Mouse (Mus musculus) stomach, embryonic 15.5 days (tissue): ENCODE measurements around the gene Pard3. TPM values are rescaled to one million over a fixed set of nuclear protein-coding genes. Genes with fewer than 3 reads are reported as not detected.

Experiments used
- ATAC-seq: fragments of 200-750 bp; cut with Nextera tagmentation; 2 replicates; pipeline ENCODE4 v1.8.0; 2017; ENCODE audit warnings: low read depth, moderate number of reproducible peaks, moderate TSS enrichment; ENCODE audit not compliant: insufficient read depth, low FRiP score
- H3K27ac ChIP-seq: fragments of 300-500 bp; sonication (generic); 2 replicates; pipeline ENCODE4 v1.5.1; 2015; ENCODE audit warnings: mild to moderate bottlenecking, inconsistent platforms
- H3K27me3 ChIP-seq: fragments of 300-500 bp; sonication (generic); replicated peaks from 2 replicates; pipeline ENCODE4 v1.6.1; 2015; ENCODE audit warnings: inconsistent platforms
- H3K36me3 ChIP-seq: fragments of 300-500 bp; sonication (generic); 2 replicates; pipeline ENCODE4 v1.6.1; 2015; ENCODE audit warnings: inconsistent platforms
- H3K4me1 ChIP-seq: fragments of 300-500 bp; sonication (generic); 2 replicates; pipeline ENCODE4 v1.6.1; 2015; ENCODE audit warnings: inconsistent platforms
- H3K4me2 ChIP-seq: fragments of 300-500 bp; sonication (generic); 2 replicates; pipeline ENCODE4 v1.6.1; 2015; ENCODE audit warnings: mild to moderate bottlenecking, inconsistent platforms
- H3K4me3 ChIP-seq: fragments of 300-500 bp; sonication (generic); replicated peaks from 2 replicates; pipeline ENCODE4 v1.5.1; 2015; ENCODE audit warnings: inconsistent platforms
- H3K9ac ChIP-seq: fragments of 300-500 bp; sonication (generic); 2 replicates; pipeline ENCODE4 v1.6.1; 2015; ENCODE audit warnings: inconsistent platforms
- H3K9me3 ChIP-seq: fragments of 300-500 bp; sonication (generic); 2 replicates; pipeline ENCODE4 v1.6.1; 2016; ENCODE audit warnings: inconsistent platforms
- WGBS: fragments of 180-500 bp; shearing (Covaris S2); methylation state at CpG from one replicate; pipeline ENCODE4 v1.1.7; 2015; 5-methylcytosine and 5-hydroxymethylcytosine counted together
- polyA plus RNA-seq: library from polyadenylated mRNA; unstranded; fragments of >200 nt; fragmentation: Nextera tagmentation; extraction: Ambion mirVana; gene quantifications from 2 replicates; pipeline ENCODE4 v1.2.1, GENCODE M21; 2015

Gene Pard3
- polyA plus RNA-seq, 1 experiment from 2014 or later: 28.3 TPM

GRCm38 (mm10) chr8:127540273-127540672 lies 476.6 kb downstream of the Pard3 start:
- H3K27ac ChIP-seq: no peak overlapping the region
- no peak for ATAC-seq

GRCm38 (mm10) chr8:127542162-127542561 lies 478.5 kb downstream of the Pard3 start:
- ATAC-seq: no peak
- WGBS: 77% methylated on average over 2 of the region's 2 CpGs
- H3K4me1 ChIP-seq: no peaks in the 10 kb centered on the region
- H3K4me3 ChIP-seq: no peak overlapping the region
- H3K27me3 ChIP-seq: no peaks in the 10 kb centered on the region
- no peak overlapping the region for H3K4me2 ChIP-seq
- H3K36me3 ChIP-seq: no peaks in the 10 kb centered on the region
- no peaks in the 10 kb centered on the region for H3K9me3 ChIP-seq
- H3K27ac ChIP-seq: no peak overlapping the region
- H3K9ac ChIP-seq: no peak overlapping the region

More at GRCm38 (mm10) chr8:127540273-127540672, 476.6 kb downstream of the Pard3 start:
- no peaks in the 10 kb centered on the region for H3K9me3 ChIP-seq
- no peaks in the 10 kb centered on the region for H3K36me3 ChIP-seq
- WGBS: 85% methylated on average over 3 of the region's 3 CpGs
- no peaks in the 10 kb centered on the region for H3K27me3 ChIP-seq
- no peak overlapping the region for H3K9ac ChIP-seq
- no peak overlapping the region for H3K4me3 ChIP-seq
- no peaks in the 10 kb centered on the region for H3K4me1 ChIP-seq
- H3K4me2 ChIP-seq: no peak overlapping the region

- WGBS: 62% methylated on average over 7 of the region's 7 CpGs
- no peak overlapping the region for H3K9ac ChIP-seq
Measured at GRCm38 (mm10) chr8:127543676-127544075, 480.0 kb downstream of the Pard3 start.

GRCm38 (mm10) chr8:127546161-127546560 lies 482.5 kb downstream of the Pard3 start:
- Histone ChIP-seq H3K36me3 (no peaks in the 10 kb centered on the region), H3K4me3 (no peak overlapping the region), H3K9me3 (no peaks in the 10 kb centered on the region), H3K27ac (no peak overlapping the region), H3K4me2 (no peak overlapping the region), H3K9ac (no peak overlapping the region), H3K27me3 (no peaks in the 10 kb centered on the region), H3K4me1 (no peaks in the 10 kb centered on the region)
- no peak for ATAC-seq
- WGBS: 68% methylated on average over 2 of the region's 2 CpGs

More at GRCm38 (mm10) chr8:127543676-127544075, 480.0 kb downstream of the Pard3 start:
- Histone ChIP-seq H3K4me2 (no peak overlapping the region), H3K4me1 (no peaks in the 10 kb centered on the region), H3K36me3 (no peaks in the 10 kb centered on the region), H3K27me3 (no peaks in the 10 kb centered on the region), H3K4me3 (no peak overlapping the region), H3K9me3 (no peaks in the 10 kb centered on the region), H3K27ac (no peak overlapping the region)
- ATAC-seq: no peak

- no peaks in the 10 kb centered on the region for H3K4me1 ChIP-seq
- H3K9ac ChIP-seq: no peak overlapping the region
- no peaks in the 10 kb centered on the region for H3K36me3 ChIP-seq
- no peaks in the 10 kb centered on the region for H3K9me3 ChIP-seq
- no peaks in the 10 kb centered on the region for H3K27me3 ChIP-seq
- no peak overlapping the region for H3K4me2 ChIP-seq
- no peak overlapping the region for H3K4me3 ChIP-seq
- H3K27ac ChIP-seq: no peak overlapping the region
- ATAC-seq: no peak
- 92% methylated on average over 4 of the region's 4 CpGs for WGBS
Measured at GRCm38 (mm10) chr8:127550928-127551327, 487.2 kb downstream of the Pard3 start.

- Histone ChIP-seq H3K36me3 (no peaks in the 10 kb centered on the region), H3K9ac (no peak overlapping the region), H3K9me3 (no peaks in the 10 kb centered on the region), H3K4me3 (no peak overlapping the region), H3K27me3 (no peaks in the 10 kb centered on the region), H3K4me1 (no peaks in the 10 kb centered on the region), H3K4me2 (no peak overlapping the region), H3K27ac (no peak overlapping the region)
- ATAC-seq: no peak; the same call in 1 of the 2 replicates
- 56% methylated on average over 11 of the region's 11 CpGs for WGBS
Measured at GRCm38 (mm10) chr8:127552161-127552595, 488.5 kb downstream of the Pard3 start.

GRCm38 (mm10) chr8:127552836-127553235 lies 489.1 kb downstream of the Pard3 start:
- 87% methylated on average over 13 of the region's 13 CpGs for WGBS
- no peaks in the 10 kb centered on the region for H3K4me1 ChIP-seq

GRCm38 (mm10) chr8:127553582-127553981 lies 489.9 kb downstream of the Pard3 start:
- ATAC-seq: no peak
- no peak overlapping the region for H3K4me3 ChIP-seq
- no peaks in the 10 kb centered on the region for H3K36me3 ChIP-seq
- H3K4me2 ChIP-seq: no peak overlapping the region
- no peaks in the 10 kb centered on the region for H3K27me3 ChIP-seq
- no peak overlapping the region for H3K27ac ChIP-seq
- H3K9me3 ChIP-seq: no peaks in the 10 kb centered on the region
- no peaks in the 10 kb centered on the region for H3K4me1 ChIP-seq
- H3K9ac ChIP-seq: no peak overlapping the region
- 74% methylated on average over 5 of the region's 5 CpGs for WGBS

More at GRCm38 (mm10) chr8:127552836-127553235, 489.1 kb downstream of the Pard3 start:
- Histone ChIP-seq H3K27ac (no peak overlapping the region), H3K27me3 (no peaks in the 10 kb centered on the region), H3K4me2 (no peak overlapping the region), H3K36me3 (no peaks in the 10 kb centered on the region), H3K9me3 (no peaks in the 10 kb centered on the region), H3K4me3 (no peak overlapping the region), H3K9ac (no peak overlapping the region)
- no peak for ATAC-seq

GRCm38 (mm10) chr8:127555795-127556194 lies 492.1 kb downstream of the Pard3 start:
- H3K9me3 ChIP-seq: no peaks in the 10 kb centered on the region
- no peaks in the 10 kb centered on the region for H3K4me1 ChIP-seq
- H3K4me2 ChIP-seq: no peak overlapping the region
- no peak overlapping the region for H3K9ac ChIP-seq
- 61% methylated on average over 2 of the region's 2 CpGs for WGBS
- ATAC-seq: no peak
- H3K27ac ChIP-seq: no peak overlapping the region
- no peak overlapping the region for H3K4me3 ChIP-seq
- no peaks in the 10 kb centered on the region for H3K27me3 ChIP-seq
- H3K36me3 ChIP-seq: no peaks in the 10 kb centered on the region

- Histone ChIP-seq H3K4me2 (no peak overlapping the region), H3K4me1 (no peaks in the 10 kb centered on the region), H3K36me3 (no peaks in the 10 kb centered on the region), H3K27ac (no peak overlapping the region), H3K9me3 (no peaks in the 10 kb centered on the region), H3K9ac (no peak overlapping the region), H3K27me3 (no peaks in the 10 kb centered on the region), H3K4me3 (no peak overlapping the region)
- WGBS: 65% methylated on average over 11 of the region's 11 CpGs
- ATAC-seq: no peak
Measured at GRCm38 (mm10) chr8:127556964-127557363, 493.3 kb downstream of the Pard3 start.

GRCm38 (mm10) chr8:127557566-127557965 lies 493.9 kb downstream of the Pard3 start:
- Histone ChIP-seq H3K9me3 (no peaks in the 10 kb centered on the region), H3K4me1 (no peaks in the 10 kb centered on the region), H3K9ac (no peak overlapping the region), H3K4me2 (no peak overlapping the region), H3K27ac (no peak overlapping the region), H3K36me3 (no peaks in the 10 kb centered on the region), H3K27me3 (no peaks in the 10 kb centered on the region), H3K4me3 (no peak overlapping the region)
- no peak for ATAC-seq

GRCm38 (mm10) chr8:127563634-127564033 lies 499.9 kb downstream of the Pard3 start:
- Histone ChIP-seq H3K36me3 (no peaks in the 10 kb centered on the region), H3K4me1 (no peaks in the 10 kb centered on the region), H3K27ac (no peak overlapping the region), H3K4me2 (no peak overlapping the region), H3K9me3 (no peaks in the 10 kb centered on the region), H3K9ac (no peak overlapping the region), H3K4me3 (no peak overlapping the region), H3K27me3 (no peaks in the 10 kb centered on the region)
- whole genome bisulfite sequencing: 85% methylated on average over 5 of the region's 5 CpGs
- no peak for ATAC-seq

GRCm38 (mm10) chr8:127564426-127564825 lies 500.7 kb downstream of the Pard3 start:
- 63% methylated on average over 4 of the region's 4 CpGs for WGBS
- no peaks in the 10 kb centered on the region for H3K9me3 ChIP-seq
- H3K9ac ChIP-seq: no peak overlapping the region
- ATAC-seq: no peak
- no peaks in the 10 kb centered on the region for H3K36me3 ChIP-seq
- no peak overlapping the region for H3K4me2 ChIP-seq
- no peak overlapping the region for H3K27ac ChIP-seq
- no peaks in the 10 kb centered on the region for H3K4me1 ChIP-seq
- no peaks in the 10 kb centered on the region for H3K27me3 ChIP-seq
- H3K4me3 ChIP-seq: no peak overlapping the region
